Mouse (Mus musculus): ENCODE results near the gene Exoc6.

- TF ChIP-seq CTCF (IDR thresholded peaks at IDR 0.05; ENCODE audit: low read depth, low read length) = no peak
- TF ChIP-seq POLR2A (IDR thresholded peaks at IDR 0.05; ENCODE audit: extremely low read depth, insufficient read depth, low read length) = no peak
Observed at GRCm38 (mm10) chr19:37514811-37515292, 35.4 kb upstream of the Exoc6 start.
